Mouse (Mus musculus): ENCODE results near the gene D630003M21Rik.

- TF ChIP-seq CTCF (IDR thresholded peaks at IDR 0.05; ENCODE audit: low read depth, low read length) (no peak), EP300 (IDR thresholded peaks at IDR 0.05; ENCODE audit: insufficient read depth, low read depth, low read length) (no peak), POLR2A (IDR thresholded peaks at IDR 0.05; ENCODE audit: insufficient read depth, low read length) (no peak)
Observed at GRCm38 (mm10) chr2:158183266-158183665, 45.8 kb downstream of the D630003M21Rik start.

All from ES-Bruce4 (cell line).